In genomic region chr4:131860492-131861340, GRCm38 (mm10) we compare ENCODE assay signal across 8 mouse cellular contexts. TPM values are rescaled to one million over a fixed set of nuclear protein-coding genes. Genes with fewer than 3 reads are reported as not detected.
A peak's percentile ranks its signal among the peaks of the same experiment; 100 is the strongest.
DNase-seq lines count a peak whose midpoint lies in the region; ATAC-seq and TF ChIP-seq lines count a peak whose summit lies in the region.

No protein-coding gene starts in this region.

- peaks cover 7% of the 10 kb centered on the region for H3K4me1 ChIP-seq in embryonic facial prominence, embryonic 10.5 days
- peaks cover 5% of the 10 kb centered on the region; the same call in 1 of the 2 replicates for H3K4me1 ChIP-seq in kidney, embryonic 16.5 days (ENCODE audit: insufficient read depth, low read length)
- H3K4me1 ChIP-seq in liver, adult 2 months (ENCODE audit: control insufficient read depth, insufficient read depth, low read length), result no peaks in the 10 kb centered on the region
- H3K4me1 ChIP-seq in stomach, embryonic 16.5 days (ENCODE audit: control insufficient read depth, insufficient read depth, low read length), result no peaks in the 10 kb centered on the region

- 0 out of 2 replicates have a peak overlapping the region, but pooled peaks have one; percentile 18 for H3K9ac ChIP-seq in kidney, embryonic 16.5 days (replicated peaks; ENCODE audit: low read length)
- H3K9ac ChIP-seq in liver, adult 2 months (ENCODE audit: low read depth, low read length), result no peak overlapping the region
- 0 out of 2 replicates have a peak overlapping the region, but pooled peaks have one; percentile 29 for H3K9ac ChIP-seq in stomach, embryonic 16.5 days (ENCODE audit: low read length)

- H3K36me3 ChIP-seq in embryonic facial prominence, embryonic 10.5 days (replicated peaks), result peaks cover 80% of the 10 kb centered on the region
- peaks cover 16% of the 10 kb centered on the region; the same call in 1 of the 2 replicates for H3K36me3 ChIP-seq in kidney, embryonic 16.5 days (ENCODE audit: insufficient read depth, low read length)
- H3K36me3 ChIP-seq in liver, adult 2 months (ENCODE audit: control insufficient read depth, insufficient read depth, low read length), result peaks cover 7% of the 10 kb centered on the region; the same call in 1 of the 2 replicates
- H3K36me3 ChIP-seq in stomach, embryonic 16.5 days (ENCODE audit: control insufficient read depth, insufficient read depth, low read length), result no peaks in the 10 kb centered on the region

- no peak overlapping the region for H3K27ac ChIP-seq in embryonic facial prominence, embryonic 10.5 days (replicated peaks)
- H3K27ac ChIP-seq in kidney, embryonic 16.5 days (ENCODE audit: low read length), result no peak overlapping the region
- H3K27ac ChIP-seq in liver, adult 2 months (replicated peaks; ENCODE audit: insufficient read depth, low read depth, low read length), result no peak overlapping the region
- H3K27ac ChIP-seq in stomach, embryonic 16.5 days (ENCODE audit: low read length), result no peak overlapping the region

- TF ChIP-seq CTCF in liver, adult 2 months (IDR thresholded peaks at IDR 0.05; ENCODE audit: low read depth, low read length), result peak; percentile 99

- peak; percentile 88 for DNase-seq in CD4-positive, CD25-positive, alpha-beta regulatory T cell, adult 2 months (ENCODE audit: low read depth, low spot score)
- DNase-seq in adrenal gland, postnatal 14 days, result peak; percentile 87
- peak; percentile 80 for DNase-seq in embryonic facial prominence, embryonic 10.5 days (ENCODE audit: low spot score)
- peak; percentile 65 to 77 for DNase-seq in heart, adult 9 months (ENCODE audit: low spot score in 2 of 2)
- DNase-seq in liver, adult 2 months (ENCODE audit: extremely low read depth, low read depth, low spot score), result peak; percentile 59
- DNase-seq in natural killer cell, adult 2 months (ENCODE audit: low spot score in 2 of 2), result peak; percentile 72 to 78

- ATAC-seq in kidney, embryonic 16.5 days (ENCODE audit: low FRiP score, low TSS enrichment), result peak; percentile 55; the same call in 1 of the 2 replicates
- peak; percentile 76; the same call in 1 of the 2 replicates for ATAC-seq in stomach, embryonic 16.5 days (ENCODE audit: insufficient read depth, low FRiP score)

- no peak overlapping the region for H3K4me2 ChIP-seq in kidney, embryonic 16.5 days (replicated peaks; ENCODE audit: low read depth, low read length)
- H3K4me2 ChIP-seq in stomach, embryonic 16.5 days (ENCODE audit: low read depth, low read length), result no peak overlapping the region

- no peaks in the 10 kb centered on the region for H3K9me3 ChIP-seq in embryonic facial prominence, embryonic 10.5 days
- no peaks in the 10 kb centered on the region for H3K9me3 ChIP-seq in kidney, embryonic 16.5 days (ENCODE audit: low read length)
- no peaks in the 10 kb centered on the region for H3K9me3 ChIP-seq in stomach, embryonic 16.5 days (replicated peaks; ENCODE audit: control insufficient read depth, low read length)

- no peak for TF ChIP-seq POLR2A in liver, adult 2 months (IDR thresholded peaks at IDR 0.05; ENCODE audit: extremely low read depth, insufficient read depth, low read length)

- 50% methylated on average over 15 of the region's 15 CpGs for WGBS in embryonic facial prominence, embryonic 10.5 days
- WGBS in kidney, embryonic 16.5 days, result 36% methylated on average over 15 of the region's 15 CpGs
- WGBS in liver, adult 2 months, result 52% methylated on average over 15 of the region's 15 CpGs
- 43% methylated on average over 15 of the region's 15 CpGs for WGBS in stomach, embryonic 16.5 days

- H3K4me3 ChIP-seq in embryonic facial prominence, embryonic 10.5 days, result no peak overlapping the region
- H3K4me3 ChIP-seq in kidney, embryonic 16.5 days (ENCODE audit: low read length), result no peak overlapping the region
- no peak overlapping the region for H3K4me3 ChIP-seq in liver, adult 2 months (ENCODE audit: insufficient read depth, low read depth, low read length)
- H3K4me3 ChIP-seq in stomach, embryonic 16.5 days (replicated peaks; ENCODE audit: low read length), result no peak overlapping the region

- H3K27me3 ChIP-seq in embryonic facial prominence, embryonic 10.5 days (replicated peaks; ENCODE audit: low read depth, poor library complexity, severe bottlenecking), result no peaks in the 10 kb centered on the region
- H3K27me3 ChIP-seq in kidney, embryonic 16.5 days (ENCODE audit: insufficient read depth, low read length), result no peaks in the 10 kb centered on the region
- H3K27me3 ChIP-seq in liver, adult 2 months (ENCODE audit: control insufficient read depth, insufficient read depth, low read length), result no peaks in the 10 kb centered on the region
- no peaks in the 10 kb centered on the region for H3K27me3 ChIP-seq in stomach, embryonic 16.5 days (ENCODE audit: control insufficient read depth, insufficient read depth, low read length)

- H3K79me2 ChIP-seq in liver, adult 2 months (ENCODE audit: control insufficient read depth, insufficient read depth, low read length), result no peaks in the 10 kb centered on the region

RNA-seq across cellular contexts. Expression of gene Srsf4, which starts 12.7 kb away (rescaled TPM):
- 69.2 and 73.4 TPM in 2 replicates for total RNA-seq in adrenal gland, postnatal 14 days (2021)
- polyA plus RNA-seq in embryonic facial prominence, embryonic 10.5 days (2016; fragmentation: Nextera tagmentation; extraction: Ambion mirVana), result 142 and 143 TPM in 2 replicates
- 107 and 108 TPM in 2 replicates for polyA plus RNA-seq in kidney, embryonic 16.5 days (2015; fragmentation: Nextera tagmentation; extraction: Ambion mirVana)
- total RNA-seq in liver, adult 2 months (2014; rRNA removed), result 14.8 and 15.9 TPM in 2 replicates
- 17.2 and 19.0 TPM in 2 replicates for polyA plus RNA-seq in liver, adult 2 months (2012; rRNA removed)
- 74.4 and 81.2 TPM in 2 replicates for polyA plus RNA-seq in stomach, embryonic 16.5 days (2015; fragmentation: Nextera tagmentation; extraction: Ambion mirVana)

RNA-seq across cellular contexts. Expression of gene Mecr, which starts 17.4 kb away (rescaled TPM):
- 130 and 140 TPM in 2 replicates for total RNA-seq in adrenal gland, postnatal 14 days (2021)
- 52.9 and 55.0 TPM in 2 replicates for polyA plus RNA-seq in embryonic facial prominence, embryonic 10.5 days (2016; fragmentation: Nextera tagmentation; extraction: Ambion mirVana)
- 53.8 and 55.4 TPM in 2 replicates for polyA plus RNA-seq in kidney, embryonic 16.5 days (2015; fragmentation: Nextera tagmentation; extraction: Ambion mirVana)
- total RNA-seq in liver, adult 2 months (2014; rRNA removed), result 34.8 and 40.5 TPM in 2 replicates
- 35.7 and 39.4 TPM in 2 replicates for polyA plus RNA-seq in liver, adult 2 months (2012; rRNA removed)
- 56.1 and 57.0 TPM in 2 replicates for polyA plus RNA-seq in stomach, embryonic 16.5 days (2015; fragmentation: Nextera tagmentation; extraction: Ambion mirVana)

RNA-seq across cellular contexts. Expression of gene Ptpru, which starts 22.6 kb away (rescaled TPM):
- total RNA-seq in adrenal gland, postnatal 14 days (2021), result 32.4 and 34.6 TPM in 2 replicates
- 21.1 and 23.5 TPM in 2 replicates for polyA plus RNA-seq in embryonic facial prominence, embryonic 10.5 days (2016; fragmentation: Nextera tagmentation; extraction: Ambion mirVana)
- 33.5 and 37.0 TPM in 2 replicates for polyA plus RNA-seq in kidney, embryonic 16.5 days (2015; fragmentation: Nextera tagmentation; extraction: Ambion mirVana)
- 0.09 and 0.40 TPM in 2 replicates for total RNA-seq in liver, adult 2 months (2014; rRNA removed)
- 0.27 and 0.40 TPM in 2 replicates for polyA plus RNA-seq in liver, adult 2 months (2012; rRNA removed)
- 13.7 and 13.8 TPM in 2 replicates for polyA plus RNA-seq in stomach, embryonic 16.5 days (2015; fragmentation: Nextera tagmentation; extraction: Ambion mirVana)

Comparison
In these comparisons a context has a peak if more than half of its experiments do, and no peak if none do; other contexts are left out.
1. RNA of gene Ptpru, which starts 22.6 kb away (polyA plus RNA-seq): 33.5 to 37.0 TPM in kidney, embryonic 16.5 days, 21.1 to 23.5 TPM in embryonic facial prominence, embryonic 10.5 days and 13.7 to 13.8 TPM in stomach, embryonic 16.5 days; 0.27 to 0.40 TPM in liver, adult 2 months; every median in the first group is over 10 times any median in the second.
2. Peak in every context shown above with its lines, with median percentiles within 50 percentile points of each other: DNase-seq.